Mouse (Mus musculus) limb, embryonic 11.5 days (tissue): ENCODE data around the gene 4933427I04Rik. TPM values are rescaled to one million over a fixed set of nuclear protein-coding genes. Genes with fewer than 3 reads are reported as not detected.

Experiments used
- ATAC-seq: fragments of 200-750 bp; cut with Nextera tagmentation; 2 replicates; pipeline ENCODE4 v1.8.0; 2017; ENCODE audit warnings: low read depth; ENCODE audit not compliant: insufficient number of reproducible peaks, low FRiP score, low TSS enrichment
- DNase-seq: peaks from one replicate; pipeline ENCODE4 v3.0.0-alpha.2; 2015; ENCODE audit warnings: low spot score
- H3K27ac ChIP-seq: fragments of 300-500 bp; sonication (generic); replicated peaks from 2 replicates; pipeline ENCODE4 v1.5.1; 2014; ENCODE audit warnings: low read depth, mild to moderate bottlenecking, low read length
- H3K27me3 ChIP-seq: fragments of 300-500 bp; sonication (generic); 2 replicates; pipeline ENCODE4 v1.6.1; 2014; ENCODE audit warnings: mild to moderate bottlenecking, low read length, mixed read lengths; ENCODE audit not compliant: control insufficient read depth, insufficient read depth
- H3K36me3 ChIP-seq: fragments of 300-500 bp; sonication (generic); 2 replicates; pipeline ENCODE4 v1.6.1; 2014; ENCODE audit warnings: mild to moderate bottlenecking, low read length, moderate library complexity, mixed read lengths; ENCODE audit not compliant: control insufficient read depth, insufficient read depth
- H3K4me1 ChIP-seq: fragments of 300-500 bp; sonication (generic); 2 replicates; pipeline ENCODE4 v1.6.1; 2014; ENCODE audit warnings: low read length, mixed read lengths; ENCODE audit not compliant: control insufficient read depth, insufficient read depth
- H3K4me2 ChIP-seq: fragments of 300-500 bp; sonication (generic); 2 replicates; pipeline ENCODE4 v1.6.1; 2014; ENCODE audit warnings: low read depth, mild to moderate bottlenecking, moderate library complexity; ENCODE audit not compliant: severe bottlenecking
- H3K4me3 ChIP-seq: fragments of 300-500 bp; sonication (generic); 2 replicates; pipeline ENCODE4 v1.5.1; 2014; ENCODE audit warnings: low read depth, low read length
- H3K9ac ChIP-seq: fragments of 300-500 bp; sonication (generic); 2 replicates; pipeline ENCODE4 v1.6.1; 2014; ENCODE audit warnings: mild to moderate bottlenecking, low read length
- H3K9me3 ChIP-seq: fragments of 300-500 bp; sonication (generic); 2 replicates; pipeline ENCODE4 v1.6.1; 2016; ENCODE audit warnings: low read length; ENCODE audit not compliant: control insufficient read depth
- WGBS: fragments of 180-500 bp; shearing (Covaris S2); extraction: QIAGEN DNeasy Blood & Tissue Kit; methylation state at CpG from one replicate; pipeline ENCODE4 v1.1.7; 2014; 5-methylcytosine and 5-hydroxymethylcytosine counted together
- polyA plus RNA-seq: library from polyadenylated mRNA; unstranded; fragments of >200 nt; fragmentation: Nextera tagmentation; extraction: Ambion mirVana; gene quantifications from 2 replicates; pipeline ENCODE4 v1.2.1, GENCODE M21; 2014

The 4933427I04Rik gene
- polyA plus RNA-seq, 1 experiment from 2014 or later = not detected

GRCm38 (mm10) chr4:123911503-123911902, 52.0 kb downstream of the 4933427I04Rik start:
- WGBS = 91% methylated on average over 4 of the region's 4 CpGs
- DNase-seq (no peak), ATAC-seq (no peak)
- Histone ChIP-seq H3K27me3 (no peaks in the 10 kb centered on the region), H3K4me3 (no peak overlapping the region), H3K36me3 (no peaks in the 10 kb centered on the region; the same call in 1 of the 2 replicates), H3K9ac (no peak overlapping the region), H3K27ac (no peak overlapping the region), H3K9me3 (no peaks in the 10 kb centered on the region), H3K4me1 (peaks cover 4% of the 10 kb centered on the region; the same call in 1 of the 2 replicates), H3K4me2 (no peak overlapping the region)

- H3K27ac ChIP-seq = no peak overlapping the region
- ATAC-seq (no peak), DNase-seq (no peak)
- no peak overlapping the region for H3K9ac ChIP-seq
- no peaks in the 10 kb centered on the region for H3K9me3 ChIP-seq
- 66% methylated on average over 2 of the region's 2 CpGs for WGBS
- no peaks in the 10 kb centered on the region; the same call in 1 of the 2 replicates for H3K36me3 ChIP-seq
- no peaks in the 10 kb centered on the region for H3K27me3 ChIP-seq
- H3K4me3 ChIP-seq = no peak overlapping the region
- peaks cover 4% of the 10 kb centered on the region; the same call in 1 of the 2 replicates for H3K4me1 ChIP-seq
- no peak overlapping the region for H3K4me2 ChIP-seq
Observed at GRCm38 (mm10) chr4:123912431-123912830, 53.0 kb downstream of the 4933427I04Rik start.

Other genes starting within 250 kb of the 4933427I04Rik start
- 71.0 and 77.0 TPM in 2 replicates for gene Macf1, start 175.3 kb upstream of the 4933427I04Rik start, polyA plus RNA-seq
- 327 and 334 TPM in 2 replicates for gene Ndufs5, start 141.5 kb upstream of the 4933427I04Rik start, polyA plus RNA-seq
- gene Akirin1, start 109.3 kb upstream of the 4933427I04Rik start, polyA plus RNA-seq = 68.8 and 69.0 TPM in 2 replicates
- 1.3 and 1.7 TPM in 2 replicates for gene Rhbdl2, start 71.8 kb upstream of the 4933427I04Rik start, polyA plus RNA-seq
- gene Mycbp, start 45.2 kb downstream of the 4933427I04Rik start, polyA plus RNA-seq = 80.7 and 82.8 TPM in 2 replicates
- 42.1 and 47.0 TPM in 2 replicates for gene Rragc, start 57.8 kb downstream of the 4933427I04Rik start, polyA plus RNA-seq
- not detected in 2 replicates for gene 4930535I16Rik, start 58.3 kb downstream of the 4933427I04Rik start, polyA plus RNA-seq